Mouse (Mus musculus) right cerebral cortex, adult 2 months (tissue): ENCODE results near the gene Ubl7.
A peak's percentile ranks its signal among the peaks of the same experiment; 100 is the strongest.

Experiments used
- DNase-seq, 2 experiments: peaks; one replicate each; pipeline ENCODE4 v3.0.0; 2021 to 2022; ENCODE audit warnings: low spot score in 2 of 2

Gene Ubl7

DNA sequence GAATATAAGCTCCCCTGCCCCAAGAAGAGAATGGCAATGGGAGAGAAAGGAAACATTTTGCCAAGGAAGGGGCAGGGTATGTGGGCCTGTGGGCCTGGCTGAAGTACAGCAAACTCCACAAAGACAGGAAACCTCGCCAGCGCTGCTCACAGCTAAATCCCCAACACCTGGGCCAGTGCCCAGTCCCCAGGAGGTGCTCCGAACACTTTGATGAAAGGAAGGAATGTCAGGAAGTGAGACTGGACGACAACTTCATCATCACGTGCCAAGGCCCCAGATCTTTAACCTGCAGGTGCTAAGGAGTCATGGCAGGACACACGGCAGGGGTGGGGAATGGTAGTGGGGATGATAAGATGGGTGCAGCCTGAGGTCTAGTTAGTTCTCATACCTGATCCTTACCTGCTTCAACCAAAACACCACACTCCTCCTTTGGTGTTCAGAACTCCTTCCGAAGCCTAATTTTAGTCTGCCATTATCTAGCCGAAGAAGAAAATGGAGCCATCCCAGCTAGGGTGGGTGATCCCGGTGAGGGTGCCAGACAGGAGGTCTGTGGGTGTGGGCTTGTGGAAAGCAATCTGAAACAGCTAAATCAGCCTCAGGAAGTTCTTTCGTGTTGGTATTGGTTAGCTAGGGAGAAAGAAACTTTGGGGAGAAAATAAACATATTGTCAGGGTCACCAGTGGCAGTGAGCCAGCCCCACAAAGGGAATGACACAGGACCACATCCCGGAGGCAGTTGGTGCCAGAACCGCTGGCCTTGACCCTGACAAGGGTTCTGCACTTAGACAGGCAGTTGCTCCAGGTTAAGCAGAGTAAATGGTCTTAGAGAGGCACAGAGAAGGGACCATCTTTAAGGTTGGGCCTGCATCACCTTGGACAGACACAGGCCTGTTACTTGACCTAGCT, 54.8 kb downstream of the Ubl7 start:
- DNase-seq = no peak

DNA sequence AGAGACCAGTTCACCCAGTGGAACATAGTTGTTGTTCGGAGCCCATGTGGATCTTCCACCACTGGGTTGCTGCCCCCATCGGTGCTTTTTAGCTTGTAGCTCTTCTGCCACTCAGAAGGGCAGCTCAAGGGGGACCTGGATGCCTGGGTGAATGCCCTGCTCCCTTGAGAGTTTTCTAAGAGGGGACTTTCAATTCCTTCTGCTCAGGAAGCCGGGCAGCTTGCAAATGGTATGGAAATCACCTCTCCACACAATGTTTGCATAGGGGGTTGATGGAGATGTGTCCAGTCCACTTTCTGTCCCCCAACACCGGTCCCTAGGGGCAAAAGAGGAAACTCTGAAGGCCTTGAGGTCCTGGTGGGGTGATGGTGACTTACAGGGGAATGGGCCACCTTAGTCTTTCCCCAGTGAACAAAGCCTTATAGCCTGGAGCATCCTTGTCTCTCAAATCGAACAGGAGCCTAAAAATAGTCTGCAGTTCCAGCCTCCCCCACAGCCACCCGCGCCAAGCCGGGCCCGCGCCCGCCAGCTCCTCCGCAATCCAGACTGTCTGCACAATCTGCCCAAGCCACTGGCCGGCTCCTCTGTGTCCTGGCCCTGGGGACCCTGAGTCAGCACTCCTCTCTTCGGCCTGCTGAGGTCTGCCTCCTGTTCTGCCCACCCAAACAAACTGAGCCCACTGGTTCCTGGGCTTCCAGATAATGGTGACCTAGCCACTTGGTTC, 56.6 kb downstream of the Ubl7 start:
- DNase-seq = peak; percentile 72 to 79

DNA sequence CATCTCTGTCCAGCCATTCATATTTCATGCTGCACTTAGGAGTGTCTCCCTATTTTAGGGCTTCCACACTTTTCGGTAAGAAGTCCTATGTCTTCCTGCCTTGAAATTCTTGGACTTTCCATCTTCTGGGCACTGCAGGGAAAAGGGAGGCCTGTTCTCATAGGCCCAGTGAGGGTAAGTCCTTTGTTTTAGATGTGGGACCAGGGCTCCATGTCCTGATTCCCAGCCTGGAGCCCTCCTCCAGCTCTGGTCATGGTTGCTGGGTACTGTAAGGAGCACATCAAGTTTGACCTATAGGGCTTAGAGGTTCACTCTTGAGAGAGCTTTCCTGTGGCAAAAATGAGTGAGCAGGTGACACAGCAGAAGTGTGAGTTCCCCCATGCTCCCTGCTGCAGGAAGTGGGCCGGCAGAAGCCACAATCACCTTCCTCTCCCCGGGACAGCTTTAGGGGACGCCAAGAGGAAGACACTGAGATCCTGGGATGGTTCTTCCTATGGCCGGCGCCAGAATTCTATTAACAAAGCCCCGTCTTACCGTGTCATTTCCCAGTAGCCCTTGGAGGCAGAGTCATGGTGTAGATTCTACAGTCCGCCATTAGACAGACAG, 57.5 kb downstream of the Ubl7 start:
- no peak for DNase-seq

DNA sequence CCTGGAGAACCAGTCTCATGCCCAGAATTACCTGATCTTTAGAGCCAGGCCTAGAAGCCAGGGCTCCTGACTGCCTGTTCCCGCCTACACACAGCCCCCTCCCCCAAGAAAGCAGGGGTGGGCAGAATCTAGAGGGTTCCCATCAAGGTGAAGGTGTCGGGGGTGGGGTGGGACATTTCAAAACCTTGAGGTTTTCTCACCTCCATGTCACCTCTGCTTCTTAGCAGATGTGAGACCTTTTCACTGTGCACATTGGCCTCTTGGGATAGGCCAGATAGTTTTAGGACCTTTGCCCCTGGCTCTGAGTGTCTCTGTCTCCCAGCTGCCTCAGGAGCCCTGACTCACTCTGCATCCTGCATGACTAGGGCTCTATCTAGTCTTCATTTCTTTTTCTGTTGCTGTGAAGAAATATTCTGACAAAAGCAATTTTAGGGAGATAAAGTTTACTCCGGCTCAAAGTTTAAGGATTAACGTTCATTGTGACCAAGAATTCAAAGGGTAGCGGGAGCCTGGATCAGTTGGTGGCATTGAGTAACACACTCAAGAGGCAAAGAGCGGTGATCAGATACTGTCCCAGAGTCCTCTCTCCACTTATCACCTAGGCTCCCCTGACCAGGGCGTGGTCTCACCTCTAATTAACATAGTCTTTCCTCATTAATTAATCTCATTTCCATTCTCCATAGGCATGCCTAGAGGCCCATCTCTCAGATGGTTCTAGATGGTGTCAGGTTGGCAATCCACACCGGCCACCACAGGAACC, 58.2 kb downstream of the Ubl7 start:
- DNase-seq = no peak

DNA sequence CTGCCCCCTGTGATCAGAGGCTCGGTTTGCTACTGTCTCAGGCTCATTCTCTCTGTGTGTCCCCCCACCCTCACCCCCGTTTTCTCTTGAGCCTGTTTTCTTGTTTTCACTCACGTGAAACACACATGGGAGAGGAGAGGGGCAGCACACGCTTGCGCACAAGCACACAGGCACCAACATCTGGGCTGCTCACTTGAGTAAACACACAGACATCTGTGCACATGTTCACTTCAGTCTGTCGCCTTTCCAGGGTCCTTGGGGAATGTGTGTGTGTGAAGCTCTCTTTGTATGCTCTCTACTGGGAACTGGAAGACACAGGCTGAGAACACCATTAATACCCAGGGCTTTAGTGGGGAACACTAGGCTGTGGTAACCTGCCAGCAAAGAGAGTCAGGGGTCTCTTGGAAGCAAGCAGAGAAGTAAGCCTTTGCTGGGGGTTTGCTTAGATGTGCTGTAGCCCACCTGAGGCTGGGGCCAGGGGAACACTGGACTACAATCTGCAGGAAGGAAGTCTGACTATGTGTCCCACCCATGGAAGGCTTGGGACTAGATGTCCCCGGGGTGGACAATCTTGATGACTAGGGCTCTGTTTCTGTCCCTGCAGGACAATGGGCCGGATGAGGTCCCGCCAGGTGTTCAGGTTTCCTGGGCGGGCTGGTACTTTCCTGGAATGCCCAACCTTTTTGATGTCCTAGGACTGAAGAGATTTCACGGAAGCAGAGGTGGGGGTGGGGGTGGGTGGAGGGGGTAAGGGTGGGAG, 59.1 kb downstream of the Ubl7 start:
- DNase-seq = no peak

DNA sequence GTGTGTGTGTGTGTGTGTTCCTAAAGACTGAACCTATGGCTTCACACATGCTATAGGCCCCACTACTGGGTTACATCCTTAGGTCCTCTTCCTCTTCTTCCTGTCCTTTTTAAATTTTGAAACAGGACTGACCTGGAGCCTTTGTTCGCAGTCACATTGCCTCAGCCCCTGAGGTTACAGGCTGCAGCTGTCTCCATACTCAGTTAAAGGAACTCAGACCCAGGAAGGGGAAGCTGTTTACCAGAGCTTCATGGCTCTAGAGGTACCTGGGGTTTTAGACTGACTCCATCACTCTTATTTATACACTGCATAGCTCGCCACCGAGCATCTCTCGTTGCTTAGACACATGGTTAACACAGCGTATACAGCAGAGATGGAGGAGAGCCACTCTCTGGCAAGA, 60.6 kb downstream of the Ubl7 start:
- DNase-seq = no peak

DNA sequence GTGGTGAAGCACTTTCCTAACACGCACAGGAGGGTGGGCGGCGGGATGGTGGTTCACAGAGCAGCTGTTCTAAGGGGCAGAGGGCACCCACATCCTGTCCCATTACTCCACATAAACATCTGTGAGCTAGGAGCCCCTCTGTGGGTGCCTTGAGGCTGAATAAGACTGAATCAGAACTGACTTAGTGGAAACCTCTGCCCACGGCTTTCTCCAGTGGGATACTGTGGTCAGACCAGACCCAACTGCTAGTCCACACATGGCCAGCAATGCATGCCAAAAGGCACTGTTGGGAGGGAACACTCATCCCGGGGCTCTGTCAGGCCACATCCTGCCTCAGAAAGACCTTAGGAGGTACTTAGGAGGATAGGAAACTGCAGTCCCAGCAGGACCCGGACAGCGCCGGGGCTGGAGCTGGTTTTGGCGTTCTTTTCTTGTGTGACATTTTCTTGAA, 61.4 kb downstream of the Ubl7 start:
- DNase-seq = no peak

DNA sequence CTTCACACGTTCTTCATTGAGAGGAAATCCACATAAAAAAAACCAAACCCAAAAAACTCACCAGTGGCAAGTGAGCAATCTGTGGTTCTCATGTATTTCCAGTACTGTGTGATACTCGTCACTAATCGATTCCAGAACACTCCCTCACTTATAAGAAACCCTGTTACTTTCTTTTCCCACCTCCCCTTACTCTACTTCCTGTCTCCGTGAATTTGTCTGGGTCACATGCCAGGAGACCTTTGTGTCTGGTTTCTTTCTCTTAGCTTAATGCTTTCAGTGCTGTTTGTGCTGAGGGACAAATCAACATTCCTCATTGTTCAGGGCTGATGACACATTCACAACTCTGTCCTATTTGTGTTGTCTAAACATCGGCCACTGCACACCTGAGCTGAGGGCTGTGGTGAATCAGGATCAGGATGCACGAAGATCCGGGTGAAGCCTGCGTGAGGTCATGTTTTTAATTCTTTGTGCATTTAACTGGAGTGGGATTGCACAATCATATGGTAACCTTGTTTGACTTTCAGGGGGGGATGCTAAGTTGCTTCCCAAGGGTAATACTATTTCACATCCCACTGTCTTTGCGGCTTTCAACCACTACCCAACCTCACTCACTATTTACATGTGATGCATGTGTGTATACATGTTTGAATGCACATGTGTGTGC, 62.1 kb downstream of the Ubl7 start:
- DNase-seq = no peak

DNA sequence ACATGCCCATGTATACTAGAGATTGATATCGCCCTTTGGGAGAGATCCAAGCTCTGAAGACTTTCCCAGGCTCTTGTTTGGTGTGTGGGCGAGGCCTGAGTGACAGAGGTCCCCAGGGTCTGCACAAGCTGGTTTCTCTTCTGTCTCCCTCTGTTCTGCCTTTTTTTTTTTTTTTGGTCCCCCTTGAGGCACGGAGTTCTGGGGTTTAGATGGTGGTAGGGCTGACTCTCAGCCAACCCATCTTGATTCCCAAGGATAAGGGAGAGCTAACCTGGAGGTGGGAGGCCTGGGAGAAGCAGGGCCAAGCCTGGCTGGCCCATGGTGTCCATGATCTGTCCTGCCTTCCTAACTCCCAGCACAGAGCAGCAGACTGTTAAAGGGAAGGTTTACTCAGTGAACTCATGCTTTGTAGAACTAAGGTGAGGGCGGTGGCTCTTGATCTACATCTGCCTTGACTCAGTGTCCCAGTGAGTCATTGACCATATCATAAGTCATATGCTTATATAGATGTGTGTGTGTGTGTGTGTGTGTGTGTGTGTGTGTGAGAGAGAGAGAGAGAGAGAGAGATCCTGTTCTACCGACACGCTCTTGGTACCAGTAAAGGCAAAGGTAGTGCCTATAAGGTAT, 62.8 kb downstream of the Ubl7 start:
- DNase-seq = no peak

DNA sequence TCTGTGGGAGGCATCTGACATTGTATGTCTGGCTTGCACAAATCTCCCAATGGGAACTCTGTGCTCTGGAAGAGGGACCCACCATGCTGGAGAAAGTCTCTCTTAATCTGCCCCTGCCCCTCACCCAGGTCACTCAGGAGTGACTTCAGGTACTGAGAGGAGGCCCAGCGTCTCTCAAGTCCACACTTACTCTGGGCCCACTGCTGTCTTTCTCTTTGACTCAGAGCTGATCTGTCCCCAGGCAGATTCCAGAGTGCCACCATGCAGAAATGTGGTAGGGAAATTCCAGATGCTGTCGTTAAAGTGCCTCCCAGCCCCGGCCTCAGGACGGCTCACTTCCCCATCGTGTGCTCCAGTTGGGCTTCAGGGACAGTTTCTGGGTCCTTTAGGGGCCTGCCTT, 63.4 kb downstream of the Ubl7 start:
- no peak for DNase-seq

DNA sequence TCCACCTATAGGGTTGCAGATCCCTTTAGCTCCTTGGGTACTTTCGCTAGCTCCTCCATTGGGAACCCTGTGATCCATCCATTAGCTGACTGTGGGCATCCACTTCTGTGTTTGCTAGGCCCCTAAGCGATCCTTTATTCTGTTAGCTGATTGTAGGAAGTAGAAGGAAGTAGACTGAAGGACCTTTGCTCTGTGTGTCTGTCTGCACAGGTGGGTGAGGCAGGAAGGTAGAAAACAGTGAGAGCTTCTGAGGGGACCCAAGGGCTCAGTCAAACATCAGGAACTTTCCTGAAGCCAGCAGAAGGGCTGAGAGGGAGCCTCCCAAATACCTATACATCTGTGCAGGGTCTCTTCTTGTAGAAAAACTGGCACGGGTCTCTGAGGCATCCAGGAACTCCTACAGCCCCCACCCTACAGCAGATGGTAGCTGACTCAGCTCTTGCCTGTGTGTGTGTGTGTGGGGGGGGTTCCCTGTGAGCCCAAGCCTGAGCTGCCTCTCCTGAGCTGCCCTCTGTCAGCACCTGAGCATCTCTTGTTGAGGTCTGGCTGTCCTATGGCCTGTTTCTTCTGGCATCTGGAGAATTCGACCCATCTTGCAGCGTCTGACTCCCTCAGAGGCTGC, 64.5 kb downstream of the Ubl7 start:
- DNase-seq = peak; percentile 44 to 46

DNA sequence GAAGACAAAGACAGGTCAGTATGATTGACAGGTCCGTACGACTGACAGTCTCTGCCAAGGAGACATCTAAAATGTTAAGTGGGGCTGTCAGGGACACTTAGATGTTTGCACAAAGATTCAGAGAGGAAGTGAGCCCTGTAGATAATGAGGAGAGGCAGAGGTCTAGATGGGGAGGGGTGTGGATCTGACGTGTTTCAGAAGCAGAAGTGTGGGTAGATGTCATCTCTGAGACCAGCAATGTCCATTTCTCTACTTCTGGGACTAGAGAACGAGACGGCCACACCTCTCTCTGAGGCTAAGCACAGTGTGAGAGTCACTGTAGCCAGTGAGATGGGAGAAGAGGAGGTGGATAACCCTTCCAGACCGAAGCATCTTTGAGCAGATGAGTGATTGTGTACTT, 67.2 kb downstream of the Ubl7 start:
- no peak for DNase-seq

DNA sequence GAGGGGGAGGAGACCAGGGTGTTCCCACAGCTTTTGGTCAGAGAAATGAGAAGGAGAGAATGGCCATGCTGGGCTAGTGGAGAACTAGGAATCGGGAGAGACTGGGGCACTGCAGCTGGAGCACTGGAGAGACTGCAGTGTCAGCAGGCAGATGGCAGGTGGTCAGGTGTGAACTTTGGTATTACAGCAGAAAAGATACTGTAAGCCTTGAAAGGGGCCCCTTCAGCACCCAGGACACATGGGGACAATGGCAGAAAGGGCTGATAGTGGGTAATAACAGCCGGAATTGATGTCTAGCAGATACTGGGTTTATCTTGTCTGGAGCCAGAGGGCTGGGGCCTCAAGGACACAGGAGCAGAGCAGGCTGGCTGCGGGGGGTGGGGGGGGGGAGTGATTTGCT, 68.1 kb downstream of the Ubl7 start:
- no peak for DNase-seq
